Mouse (Mus musculus): ENCODE measurements at regions not wholly inside any gene's neighbourhood (a gene's known extent, or its start where the extent isn't known, plus 50 kb on each side); places are given as distances from the start of the nearest gene placed in this dataset.

GRCm38 (mm10) chr13:102108204-102108603 is 340.2 kb upstream of the Pik3r1 start:
- Histone ChIP-seq H3K9me3 (ENCODE audit: low read length) (no peaks in the 10 kb centered on the region), H3K27me3 (ENCODE audit: insufficient read depth, low read length) (no peaks in the 10 kb centered on the region), H3K4me1 (ENCODE audit: insufficient read depth) (no peaks in the 10 kb centered on the region), H3K9ac (replicated peaks) (no peak overlapping the region), H3K27ac (ENCODE audit: low read depth) (no peak overlapping the region), H3K36me3 (replicated peaks; ENCODE audit: insufficient read depth, low read length) (no peaks in the 10 kb centered on the region), H3K4me3 (ENCODE audit: low read depth, low read length) (no peak overlapping the region), H3K4me2 (ENCODE audit: low read depth, low read length) (no peak overlapping the region)
- TF ChIP-seq CTCF (IDR thresholded peaks at IDR 0.05; ENCODE audit: low read depth) (no peak), EP300 (IDR thresholded peaks at IDR 0.05; ENCODE audit: low read depth) (no peak)
- 45% methylated on average over 1 of the region's 1 CpGs for WGBS (ENCODE audit: insufficient replicate concordance)
- ATAC-seq = no peak
- DNase-seq = no peak

GRCm38 (mm10) chr13:102108916-102109315 is 340.9 kb upstream of the Pik3r1 start:
- H3K4me3 ChIP-seq (ENCODE audit: low read depth, low read length) = no peak overlapping the region
- no peaks in the 10 kb centered on the region for H3K9me3 ChIP-seq (ENCODE audit: low read length)
- no peaks in the 10 kb centered on the region for H3K27me3 ChIP-seq (ENCODE audit: insufficient read depth, low read length)
- H3K4me2 ChIP-seq (ENCODE audit: low read depth, low read length) = no peak overlapping the region
- no peak overlapping the region for H3K9ac ChIP-seq (replicated peaks)
- no peak for ATAC-seq
- no peaks in the 10 kb centered on the region for H3K36me3 ChIP-seq (replicated peaks; ENCODE audit: insufficient read depth, low read length)
- DNase-seq = no peak
- no peak for TF ChIP-seq EP300 (IDR thresholded peaks at IDR 0.05; ENCODE audit: low read depth)
- TF ChIP-seq CTCF (IDR thresholded peaks at IDR 0.05; ENCODE audit: low read depth) = no peak
- H3K4me1 ChIP-seq (ENCODE audit: insufficient read depth) = no peaks in the 10 kb centered on the region
- WGBS (ENCODE audit: insufficient replicate concordance) = 76% methylated on average over 3 of the region's 3 CpGs
- no peak overlapping the region for H3K27ac ChIP-seq (ENCODE audit: low read depth)

- TF ChIP-seq CTCF (IDR thresholded peaks at IDR 0.05; ENCODE audit: low read depth) = no peak
- no peak for TF ChIP-seq EP300 (IDR thresholded peaks at IDR 0.05; ENCODE audit: low read depth)
- Histone ChIP-seq H3K4me3 (ENCODE audit: low read depth, low read length) (no peak overlapping the region), H3K4me2 (ENCODE audit: low read depth, low read length) (no peak overlapping the region), H3K36me3 (replicated peaks; ENCODE audit: insufficient read depth, low read length) (no peaks in the 10 kb centered on the region), H3K27ac (ENCODE audit: low read depth) (no peak overlapping the region), H3K9me3 (ENCODE audit: low read length) (no peaks in the 10 kb centered on the region), H3K27me3 (ENCODE audit: insufficient read depth, low read length) (no peaks in the 10 kb centered on the region), H3K4me1 (ENCODE audit: insufficient read depth) (no peaks in the 10 kb centered on the region), H3K9ac (replicated peaks) (no peak overlapping the region)
- 87% methylated on average over 5 of the region's 5 CpGs for WGBS (ENCODE audit: insufficient replicate concordance)
- DNase-seq (no peak), ATAC-seq (no peak)
Observed at GRCm38 (mm10) chr13:102113941-102114340, 345.9 kb upstream of the Pik3r1 start.

- TF ChIP-seq CTCF (IDR thresholded peaks at IDR 0.05; ENCODE audit: low read depth) (no peak), EP300 (IDR thresholded peaks at IDR 0.05; ENCODE audit: low read depth) (no peak)
- Histone ChIP-seq H3K27me3 (ENCODE audit: insufficient read depth, low read length) (no peaks in the 10 kb centered on the region), H3K4me3 (ENCODE audit: low read depth, low read length) (no peak overlapping the region), H3K4me2 (ENCODE audit: low read depth, low read length) (no peak overlapping the region), H3K27ac (ENCODE audit: low read depth) (no peak overlapping the region), H3K4me1 (ENCODE audit: insufficient read depth) (no peaks in the 10 kb centered on the region), H3K9me3 (ENCODE audit: low read length) (no peaks in the 10 kb centered on the region), H3K9ac (replicated peaks) (no peak overlapping the region), H3K36me3 (replicated peaks; ENCODE audit: insufficient read depth, low read length) (no peaks in the 10 kb centered on the region)
- ATAC-seq = no peak
- no peak for DNase-seq
- WGBS (ENCODE audit: insufficient replicate concordance) = 80% methylated on average over 6 of the region's 6 CpGs
Observed at GRCm38 (mm10) chr13:102122341-102122740, 354.3 kb upstream of the Pik3r1 start.

- 36% methylated on average over 4 of the region's 4 CpGs for WGBS (ENCODE audit: insufficient replicate concordance)
- no peak overlapping the region for H3K27ac ChIP-seq (ENCODE audit: low read depth)
- H3K9me3 ChIP-seq (ENCODE audit: low read length) = no peaks in the 10 kb centered on the region
- H3K27me3 ChIP-seq (ENCODE audit: insufficient read depth, low read length) = no peaks in the 10 kb centered on the region
- no peak overlapping the region for H3K4me3 ChIP-seq (ENCODE audit: low read depth, low read length)
- ATAC-seq = no peak
- TF ChIP-seq EP300 (IDR thresholded peaks at IDR 0.05; ENCODE audit: low read depth) (no peak), CTCF (IDR thresholded peaks at IDR 0.05; ENCODE audit: low read depth) (no peak)
- H3K4me2 ChIP-seq (ENCODE audit: low read depth, low read length) = no peak overlapping the region
- no peak for DNase-seq
- no peak overlapping the region for H3K9ac ChIP-seq (replicated peaks)
- no peaks in the 10 kb centered on the region for H3K4me1 ChIP-seq (ENCODE audit: insufficient read depth)
- H3K36me3 ChIP-seq (replicated peaks; ENCODE audit: insufficient read depth, low read length) = no peaks in the 10 kb centered on the region
Observed at GRCm38 (mm10) chr13:102127933-102128430, 360.0 kb upstream of the Pik3r1 start.

- Histone ChIP-seq H3K27ac (ENCODE audit: low read depth) (no peak overlapping the region), H3K4me1 (ENCODE audit: insufficient read depth) (no peaks in the 10 kb centered on the region), H3K4me3 (ENCODE audit: low read depth, low read length) (no peak overlapping the region), H3K27me3 (ENCODE audit: insufficient read depth, low read length) (no peaks in the 10 kb centered on the region), H3K36me3 (replicated peaks; ENCODE audit: insufficient read depth, low read length) (no peaks in the 10 kb centered on the region), H3K9me3 (ENCODE audit: low read length) (no peaks in the 10 kb centered on the region), H3K9ac (replicated peaks) (no peak overlapping the region), H3K4me2 (ENCODE audit: low read depth, low read length) (no peak overlapping the region)
- ATAC-seq (no peak), DNase-seq (no peak)
- TF ChIP-seq EP300 (IDR thresholded peaks at IDR 0.05; ENCODE audit: low read depth) (no peak), CTCF (IDR thresholded peaks at IDR 0.05; ENCODE audit: low read depth) (no peak)
- 83% methylated on average over 2 of the region's 2 CpGs for WGBS (ENCODE audit: insufficient replicate concordance)
Observed at GRCm38 (mm10) chr13:102131459-102131858, 363.4 kb upstream of the Pik3r1 start.

- TF ChIP-seq CTCF (IDR thresholded peaks at IDR 0.05; ENCODE audit: low read depth) (no peak), EP300 (IDR thresholded peaks at IDR 0.05; ENCODE audit: low read depth) (no peak)
- no peaks in the 10 kb centered on the region for H3K9me3 ChIP-seq (ENCODE audit: low read length)
- ATAC-seq (no peak), DNase-seq (no peak)
- no peaks in the 10 kb centered on the region for H3K27me3 ChIP-seq (ENCODE audit: insufficient read depth, low read length)
- H3K36me3 ChIP-seq (replicated peaks; ENCODE audit: insufficient read depth, low read length) = no peaks in the 10 kb centered on the region
- H3K27ac ChIP-seq (ENCODE audit: low read depth) = no peak overlapping the region
- H3K4me3 ChIP-seq (ENCODE audit: low read depth, low read length) = no peak overlapping the region
- no peaks in the 10 kb centered on the region for H3K4me1 ChIP-seq (ENCODE audit: insufficient read depth)
- 83% methylated on average over 5 of the region's 5 CpGs for WGBS (ENCODE audit: insufficient replicate concordance)
- no peak overlapping the region for H3K4me2 ChIP-seq (ENCODE audit: low read depth, low read length)
- no peak overlapping the region for H3K9ac ChIP-seq (replicated peaks)
Observed at GRCm38 (mm10) chr13:102132154-102132553, 364.1 kb upstream of the Pik3r1 start.

Data from liver, postnatal 0 days (tissue).